Mouse (Mus musculus) lung, adult 2 months (tissue): ENCODE data around the gene Man2c1. TPM values are rescaled to one million over a fixed set of nuclear protein-coding genes. Genes with fewer than 3 reads are reported as not detected.

Experiments used
- DNase-seq: peaks from one replicate; pipeline ENCODE4 v3.0.0; 2022
- H3K4me1 ChIP-seq: fragments of 200-500 bp; 2 replicates; pipeline ENCODE4 v1.6.1; 2011; ENCODE audit warnings: low read length; ENCODE audit not compliant: control insufficient read depth, insufficient read depth
- H3K4me3 ChIP-seq: fragments of 200-500 bp; replicated peaks from 2 replicates; pipeline ENCODE3; 2011; ENCODE audit warnings: low read depth, mild to moderate bottlenecking, control low read depth, low read length; ENCODE audit errors: extremely low read depth
- CTCF ChIP-seq: fragments of 200-500 bp; IDR thresholded peaks from 2 replicates; pipeline ENCODE4 v1.5.1; 2011; ENCODE audit warnings: mild to moderate bottlenecking, low read length, control low read depth; ENCODE audit not compliant: insufficient read depth
- POLR2A ChIP-seq: fragments of 200-500 bp; IDR thresholded peaks from 2 replicates; pipeline ENCODE4 v1.6.1; 2011; ENCODE audit warnings: low read depth, mild to moderate bottlenecking, control low read depth, low read length, borderline replicate concordance; ENCODE audit errors: extremely low read depth
- WGBS: fragments of 180-500 bp; shearing (Covaris S2); methylation state at CpG from one replicate; pipeline ENCODE4 v1.1.7; 2018; 5-methylcytosine and 5-hydroxymethylcytosine counted together
- polyA plus RNA-seq: library from polyadenylated mRNA; depleted of rRNA; stranded (reverse); fragments of >200 nt; gene quantifications from 2 replicates; pipeline ENCODE4 v1.2.3, GENCODE M21; 2012; rRNA removed

The Man2c1 gene
- polyA plus RNA-seq, 1 experiment = 232 TPM

DNA sequence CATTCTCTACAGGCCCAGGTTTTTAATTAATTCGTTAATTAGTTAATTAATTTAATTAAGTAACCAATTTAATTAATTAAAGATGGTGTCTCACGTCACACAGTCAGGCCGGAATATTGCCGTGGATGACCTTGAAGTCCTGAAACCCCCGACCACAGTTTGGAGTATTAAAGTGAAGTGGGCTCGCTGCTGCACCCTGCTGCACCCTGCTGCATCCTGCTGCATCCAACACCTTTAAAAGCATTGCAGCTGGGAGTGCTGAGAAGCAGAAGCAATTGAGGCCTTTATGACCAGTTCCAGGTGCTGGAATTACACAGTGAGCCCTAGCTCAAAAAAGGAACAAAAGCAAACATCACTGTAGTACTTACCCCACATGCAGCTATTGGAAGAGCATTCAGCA lies 21.8 kb downstream of the Man2c1 start:
- no peak for DNase-seq
- WGBS = 58% methylated on average over 6 of the region's 6 CpGs
- Histone ChIP-seq H3K4me3 (no peak overlapping the region), H3K4me1 (peaks cover 4% of the 10 kb centered on the region; the same call in 1 of the 2 replicates)
- no peak for TF ChIP-seq POLR2A
- TF ChIP-seq CTCF = no peak

GRCm38 (mm10) chr9:57156383-57156782 lies 25.9 kb downstream of the Man2c1 start:
- no peak for TF ChIP-seq CTCF
- TF ChIP-seq POLR2A = no peak
- DNase-seq = no peak
- 93% methylated on average over 7 of the region's 7 CpGs for WGBS
- no peak overlapping the region for H3K4me3 ChIP-seq
- peaks cover 4% of the 10 kb centered on the region for H3K4me1 ChIP-seq

GRCm38 (mm10) chr9:57156823-57157222 lies 26.3 kb downstream of the Man2c1 start:
- 84% methylated on average over 8 of the region's 8 CpGs for WGBS
- H3K4me1 ChIP-seq = peaks cover 4% of the 10 kb centered on the region
- H3K4me3 ChIP-seq = no peak overlapping the region
- no peak for DNase-seq
- no peak for TF ChIP-seq POLR2A
- no peak for TF ChIP-seq CTCF

GRCm38 (mm10) chr9:57157499-57157898 lies 27.0 kb downstream of the Man2c1 start:
- no peak for DNase-seq
- 25% methylated on average over 13 of the region's 13 CpGs for WGBS
- Histone ChIP-seq H3K4me1 (peaks cover 4% of the 10 kb centered on the region), H3K4me3 (peak overlapping the region; percentile 95)
- TF ChIP-seq POLR2A = no peak
- no peak for TF ChIP-seq CTCF

DNA sequence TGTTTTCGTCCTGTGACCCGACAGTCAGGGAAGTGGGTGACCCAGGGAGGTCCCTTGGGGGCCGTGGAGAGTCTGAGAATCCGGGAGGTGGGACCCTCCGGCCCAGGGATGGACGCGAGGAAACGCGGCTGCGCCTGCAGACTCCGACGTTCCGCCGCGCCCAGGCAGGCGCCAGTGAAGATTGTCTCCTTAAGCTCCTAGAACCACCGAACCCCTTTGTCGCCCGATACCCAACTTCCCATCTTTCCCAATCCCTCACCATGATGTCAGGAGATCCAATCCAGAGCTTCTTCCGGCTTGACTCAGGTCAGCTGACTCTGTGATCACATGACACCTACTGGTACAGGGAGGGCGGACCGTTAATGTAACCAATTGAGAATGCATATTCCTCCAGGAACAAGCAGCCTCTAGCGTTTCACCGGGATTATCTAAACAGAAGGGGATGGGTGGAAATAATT lies 27.6 kb downstream of the Man2c1 start, which contains the start of gene Commd4:
TSS of gene Commd4 (minus strand) at position 319 of the 458 bp plus-strand sequence.
- under 1% methylated on average over 24 of the region's 24 CpGs for WGBS
- no peak for TF ChIP-seq CTCF
- peak; percentile 30; the same call in 1 of the 2 replicates for TF ChIP-seq POLR2A
- peaks cover 4% of the 10 kb centered on the region for H3K4me1 ChIP-seq
- DNase-seq = peak; percentile 81
- H3K4me3 ChIP-seq = peak within 1 kb of the TSS; percentile 95

- DNase-seq = no peak
- WGBS = 30% methylated on average over 11 of the region's 11 CpGs
Observed at GRCm38 (mm10) chr9:57158506-57158905, 28.0 kb downstream of the Man2c1 start.

DNA sequence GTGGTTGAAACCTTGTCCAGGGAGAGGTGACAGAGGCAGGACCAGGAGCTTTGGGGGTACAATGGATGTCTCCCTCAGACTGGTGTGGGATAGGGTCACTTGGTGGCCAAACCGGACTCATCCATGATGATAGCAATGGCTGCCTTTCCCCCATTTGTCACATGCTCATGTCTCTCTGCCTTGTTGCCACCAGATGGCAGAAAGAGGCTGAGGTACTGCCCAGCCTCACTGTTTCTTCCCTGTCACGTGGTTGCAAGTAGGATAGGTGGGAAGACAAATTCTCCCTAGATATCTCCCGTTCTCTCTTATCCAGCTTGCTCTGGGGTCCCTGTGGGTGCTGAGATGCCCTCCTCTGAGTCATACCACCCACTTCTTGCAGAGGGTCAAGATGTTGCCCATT lies 32.0 kb downstream of the Man2c1 start:
- no peak overlapping the region for H3K4me3 ChIP-seq
- WGBS = 5% methylated on average over 3 of the region's 3 CpGs
- no peak for DNase-seq
- H3K4me1 ChIP-seq = peaks cover 3% of the 10 kb centered on the region
- TF ChIP-seq POLR2A = no peak
- TF ChIP-seq CTCF = peak; percentile 40; the same call in 1 of the 2 replicates

More at GRCm38 (mm10) chr9:57158506-57158905, 28.0 kb downstream of the Man2c1 start:
- Histone ChIP-seq H3K4me3 (peak overlapping the region; percentile 95), H3K4me1 (peaks cover 4% of the 10 kb centered on the region)
- TF ChIP-seq CTCF (no peak), POLR2A (no peak)

DNA sequence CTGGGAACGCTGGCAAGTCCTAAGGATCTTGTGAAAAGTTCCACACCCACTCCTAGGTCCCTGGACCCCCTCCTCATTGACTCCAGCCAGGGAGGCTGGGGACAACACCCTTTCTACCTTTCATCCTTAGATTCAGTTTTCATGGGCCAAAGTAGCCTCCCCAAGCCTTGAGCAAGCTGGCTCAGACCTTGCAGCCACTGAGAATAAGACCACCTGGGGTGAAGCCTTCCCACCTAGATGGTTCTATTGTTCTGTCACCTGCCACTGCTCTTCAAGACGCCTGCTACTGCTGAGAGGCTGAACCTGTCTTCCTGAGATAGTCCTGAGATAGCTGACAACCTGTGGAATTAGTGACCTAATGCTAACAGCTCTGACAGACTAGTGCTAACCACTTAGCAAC lies 32.6 kb downstream of the Man2c1 start:
- DNase-seq = no peak
- 36% methylated on average over 2 of the region's 2 CpGs for WGBS
- TF ChIP-seq CTCF (no peak), POLR2A (no peak)
- no peaks in the 10 kb centered on the region for H3K4me1 ChIP-seq
- H3K4me3 ChIP-seq = no peak overlapping the region

- no peak for DNase-seq
- Histone ChIP-seq H3K4me1 (no peaks in the 10 kb centered on the region), H3K4me3 (no peak overlapping the region)
- WGBS = 86% methylated on average over 2 of the region's 2 CpGs
- TF ChIP-seq CTCF (no peak), POLR2A (no peak)
Observed at GRCm38 (mm10) chr9:57166173-57166572, 35.7 kb downstream of the Man2c1 start.

GRCm38 (mm10) chr9:57168411-57168810 lies 37.9 kb downstream of the Man2c1 start:
- TF ChIP-seq POLR2A (no peak), CTCF (no peak)
- 70% methylated on average over 5 of the region's 5 CpGs for WGBS
- H3K4me3 ChIP-seq = no peak overlapping the region
- no peak for DNase-seq
- no peaks in the 10 kb centered on the region for H3K4me1 ChIP-seq

Other genes starting within 250 kb of the Man2c1 start
- 22.4 and 23.6 TPM in 2 replicates for gene Snx33, start 202.3 kb upstream of the Man2c1 start, polyA plus RNA-seq
- gene Imp3, start 193.2 kb upstream of the Man2c1 start, polyA plus RNA-seq = 195 and 264 TPM in 2 replicates
- gene Snupn, start 179.8 kb upstream of the Man2c1 start, polyA plus RNA-seq = 3.8 and 5.0 TPM in 2 replicates
- gene Ptpn9, start 135.8 kb upstream of the Man2c1 start, polyA plus RNA-seq = 30.3 and 35.4 TPM in 2 replicates
- gene Sin3a, start 58.6 kb upstream of the Man2c1 start, polyA plus RNA-seq = 68.4 and 82.1 TPM in 2 replicates
- gene Neil1, start 17.6 kb downstream of the Man2c1 start, polyA plus RNA-seq = 10.2 and 10.4 TPM in 2 replicates
- 110 and 137 TPM in 2 replicates for gene Commd4, start 27.6 kb downstream of the Man2c1 start, polyA plus RNA-seq
- not detected in 2 replicates for gene Trcg1, start 105.9 kb downstream of the Man2c1 start, polyA plus RNA-seq
- 12.1 and 12.5 TPM in 2 replicates for gene 1700017B05Rik, start 131.9 kb downstream of the Man2c1 start, polyA plus RNA-seq